Mouse (Mus musculus) liver, adult 2 months (tissue): ENCODE data around the gene Rpl18.

Experiments
- CTCF ChIP-seq: fragments of 200-500 bp; IDR thresholded peaks from 2 replicates; pipeline ENCODE4 v1.5.1; 2011; ENCODE audit warnings: low read depth, low read length, control low read depth
- POLR2A ChIP-seq: fragments of 200-500 bp; IDR thresholded peaks from 2 replicates; pipeline ENCODE4 v1.6.1; 2011; ENCODE audit warnings: low read length, control low read depth; ENCODE audit not compliant: insufficient read depth; ENCODE audit errors: extremely low read depth

DNA sequence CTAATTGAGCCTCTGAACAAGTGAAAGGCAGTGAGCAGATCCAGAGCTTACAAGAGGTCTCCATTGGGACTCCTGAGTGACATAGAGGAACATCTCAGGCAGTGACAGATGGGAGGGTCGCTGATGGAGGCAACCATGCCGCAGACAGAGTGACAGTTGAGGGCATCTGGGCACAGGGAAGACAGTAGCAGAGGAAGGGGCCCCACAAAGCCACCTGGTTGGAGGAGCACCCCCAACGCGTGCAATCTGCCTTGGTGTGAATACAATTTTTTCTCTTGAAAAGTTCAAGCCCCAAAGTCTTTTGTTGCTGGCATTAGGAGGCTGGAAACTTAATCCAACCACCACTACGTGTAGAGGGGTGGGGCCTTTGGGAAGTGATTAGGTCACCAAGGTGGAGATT is 44.9 kb downstream of the Rpl18 start:
- no peak for TF ChIP-seq CTCF
- no peak for TF ChIP-seq POLR2A
